Mouse (Mus musculus): ENCODE results near the gene Glra1. TPM values are rescaled to one million over a fixed set of nuclear protein-coding genes. Genes with fewer than 3 reads are reported as not detected.

Glra1 gene
- not detected in 2 replicates for polyA plus RNA-seq (2012; ENCODE audit: low replicate concordance)

DNA sequence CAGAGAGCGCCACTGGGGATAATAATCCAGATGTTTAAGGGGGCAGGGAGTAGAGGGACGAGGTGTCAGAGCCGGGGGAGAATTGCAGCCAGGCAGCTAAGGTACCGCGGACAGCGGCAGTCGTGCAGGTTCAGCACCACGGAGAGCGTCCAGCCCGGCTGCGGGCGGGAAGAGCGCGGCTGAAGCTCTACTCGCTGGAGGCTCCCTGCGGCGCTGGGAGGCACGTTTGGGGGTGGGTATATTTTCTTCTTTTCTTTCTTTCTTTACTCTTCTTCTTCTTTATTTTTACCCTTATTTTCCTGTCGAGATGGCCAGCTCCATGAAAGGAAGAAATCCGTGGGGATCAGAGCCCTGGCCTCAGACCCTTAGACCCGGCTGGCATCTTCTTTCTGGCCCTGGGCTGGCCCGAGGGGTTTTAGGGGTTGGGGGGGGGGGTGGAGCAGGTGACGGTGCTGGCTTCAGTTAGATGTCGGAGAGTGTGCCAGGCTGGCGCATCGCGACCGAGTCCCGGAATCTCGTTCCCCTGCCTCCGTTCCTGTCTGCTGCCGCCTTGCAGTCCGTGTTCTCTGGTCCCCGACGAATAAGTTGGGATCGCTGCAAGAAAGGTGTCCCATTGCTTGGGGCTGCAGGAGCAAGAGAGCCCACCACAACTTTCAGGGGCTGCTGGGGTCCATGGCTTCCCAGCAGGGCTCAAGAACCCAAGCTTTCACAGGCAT is at the start of gene Glra1:
Glra1 (minus strand) TSS at position 391 of the 716 bp plus-strand sequence.

DNA sequence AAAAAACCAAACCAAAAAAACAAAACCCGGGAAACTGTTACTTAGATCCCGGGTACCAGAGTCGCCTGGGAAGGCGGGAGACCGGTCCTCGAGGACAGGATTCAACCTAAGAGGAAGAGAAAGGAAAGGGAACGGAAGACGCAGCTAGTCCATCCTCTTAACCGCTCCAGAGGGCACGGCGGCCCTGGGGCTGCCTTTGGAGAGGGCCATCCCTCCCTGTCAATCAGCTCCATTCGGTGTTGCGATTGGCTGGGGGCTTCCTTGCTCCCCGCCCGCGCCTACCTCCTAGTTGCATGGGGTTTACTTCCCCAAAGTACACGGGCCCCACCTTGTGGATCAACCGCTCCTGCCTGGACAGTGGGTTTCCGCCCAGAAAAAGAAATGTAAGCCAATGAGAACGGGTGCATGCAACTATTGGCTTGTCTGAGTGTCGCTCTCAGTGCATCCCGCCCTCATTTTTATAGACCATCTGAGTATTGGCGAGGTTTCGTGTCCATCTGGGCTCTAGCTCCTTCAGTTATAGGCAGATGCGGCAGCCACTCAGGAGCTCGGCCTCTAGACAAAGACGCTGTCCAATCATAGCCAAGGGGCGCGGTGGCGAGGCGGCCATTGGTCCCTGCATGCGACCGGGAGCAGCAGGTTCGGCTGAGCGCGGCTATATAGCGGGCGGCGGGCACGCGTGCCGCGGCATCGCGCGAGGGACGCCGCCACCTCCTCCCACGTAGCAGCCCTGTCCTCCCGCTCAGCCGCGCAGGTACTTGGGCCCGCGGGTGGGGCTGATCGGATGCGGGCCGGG is 138.8 kb downstream of the Glra1 start, which contains the start of gene G3bp1:
G3bp1 (plus strand) TSS at position 638 of the 796 bp plus-strand sequence.

Other genes starting within 250 kb of the Glra1 start
- gene Sparc, start 185.0 kb downstream of the Glra1 start, polyA plus RNA-seq (2012; ENCODE audit: low replicate concordance), result 0.80 and 8.8 TPM in 2 replicates
- 24.7 and 96.5 TPM in 2 replicates for gene Atox1, start 147.0 kb downstream of the Glra1 start, polyA plus RNA-seq (2012; ENCODE audit: low replicate concordance)
- gene G3bp1, start 138.5 kb downstream of the Glra1 start, polyA plus RNA-seq (2012; ENCODE audit: low replicate concordance), result 121 and 132 TPM in 2 replicates

All from hematopoietic multipotent progenitor cell, adult 10-12 weeks (in vitro differentiated cells).